Mouse (Mus musculus) CD4-positive, CD25-positive, alpha-beta regulatory T cell, adult 2 months (primary cell): ENCODE measurements around the gene Epm2aip1.
A peak's percentile ranks its signal among the peaks of the same experiment; 100 is the strongest.

Source experiments
- DNase-seq: peaks from one replicate; pipeline ENCODE4 v3.0.0-alpha.2; 2012; ENCODE audit warnings: low read depth, low spot score

Epm2aip1 gene

GRCm38 (mm10) chr9:111287956-111288355 is 16.2 kb downstream of the Epm2aip1 start:
- no peak for DNase-seq

DNA sequence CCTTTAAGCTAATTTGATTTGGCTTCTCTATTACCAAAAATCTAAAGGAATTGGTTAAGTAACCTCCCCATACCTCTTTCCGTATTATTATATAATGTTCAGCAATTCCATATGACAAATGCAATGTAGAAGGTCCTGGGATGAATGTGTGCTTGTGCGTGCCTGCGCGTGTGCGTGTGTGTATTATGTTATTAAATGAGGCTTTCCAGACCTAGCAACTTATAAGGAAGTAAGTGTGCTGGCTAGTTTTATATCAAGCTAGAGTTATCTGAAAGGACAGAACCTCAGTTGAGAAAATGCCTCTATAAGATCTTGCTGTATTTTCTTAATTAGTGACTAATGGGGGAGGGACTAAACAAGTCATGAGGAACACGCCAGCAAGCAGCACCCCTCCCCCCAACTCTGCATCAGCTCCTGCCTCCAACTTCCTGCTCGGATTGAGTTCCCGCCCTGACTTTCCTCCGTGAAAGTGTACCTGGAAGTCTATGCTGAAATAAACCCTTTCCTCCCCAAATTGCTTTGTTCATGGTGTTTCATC is 17.6 kb downstream of the Epm2aip1 start:
- DNase-seq = peak; percentile 48

DNA sequence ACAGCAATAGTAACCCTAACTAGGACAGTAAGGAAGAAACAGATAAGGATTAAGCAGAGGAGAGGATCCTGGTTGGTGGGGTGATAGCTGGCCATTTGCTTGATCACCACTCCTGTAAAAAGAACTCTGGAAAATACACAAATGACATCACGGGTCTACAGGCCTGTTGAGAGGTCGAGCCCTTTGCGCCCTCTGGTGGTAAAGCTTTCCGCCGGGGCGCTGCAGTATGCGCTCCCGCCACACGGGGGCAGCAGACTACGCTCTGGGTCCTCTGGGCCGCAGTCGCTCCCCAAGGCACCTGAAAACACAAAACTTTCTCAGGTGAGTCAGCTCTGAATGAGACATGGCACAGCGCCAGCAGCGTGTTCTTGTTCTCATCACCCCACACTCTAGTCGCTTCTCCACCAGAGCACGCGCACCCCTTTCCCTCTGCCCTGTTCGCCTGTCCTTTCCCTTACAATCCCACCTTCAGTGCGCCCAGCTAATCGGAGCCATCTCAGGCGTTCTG is 18.2 kb downstream of the Epm2aip1 start:
- DNase-seq = peak; percentile 92

- no peak for DNase-seq
Observed at GRCm38 (mm10) chr9:111290539-111291100, 18.9 kb downstream of the Epm2aip1 start.

DNA sequence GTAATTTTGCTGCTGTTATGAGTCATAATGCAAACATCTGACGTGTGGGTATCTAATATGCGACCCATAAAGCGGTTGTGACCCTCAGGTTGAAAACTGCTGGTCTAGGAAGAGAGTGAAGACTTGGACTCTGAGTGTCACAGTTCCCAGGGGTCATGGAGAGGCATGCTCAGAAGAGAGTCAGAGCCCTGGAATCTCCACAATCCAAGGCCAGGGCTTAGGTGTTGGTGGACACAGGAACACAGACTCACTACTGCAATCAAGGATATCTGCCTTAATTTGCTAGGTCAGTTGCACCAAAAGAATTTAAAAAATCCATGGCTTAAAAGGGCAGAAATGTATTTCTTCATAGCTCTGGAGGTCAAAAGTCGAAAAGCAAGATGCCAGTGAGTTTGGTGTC is 21.5 kb downstream of the Epm2aip1 start:
- DNase-seq = no peak

- no peak for DNase-seq
Observed at GRCm38 (mm10) chr9:111294911-111295310, 23.2 kb downstream of the Epm2aip1 start.

GRCm38 (mm10) chr9:111295323-111295722 is 23.6 kb downstream of the Epm2aip1 start:
- no peak for DNase-seq

DNA sequence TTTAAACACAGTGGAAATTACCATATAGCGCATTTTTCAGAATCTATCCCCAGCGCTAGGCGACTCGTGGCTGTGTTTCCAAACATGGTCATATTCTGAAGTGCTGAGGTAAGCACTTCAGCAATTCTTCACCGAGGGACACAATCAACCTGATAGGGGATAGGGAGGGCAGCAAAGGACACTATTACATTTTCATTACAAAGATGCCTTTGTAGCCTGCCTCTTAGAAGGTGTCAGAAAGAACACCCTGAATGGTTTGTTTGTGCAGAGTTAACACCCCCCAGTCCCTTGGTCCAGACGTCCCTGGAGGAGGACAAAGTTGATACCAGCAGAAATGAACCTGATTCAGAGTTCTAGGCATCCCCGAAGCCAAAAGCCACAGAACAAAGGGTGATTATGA is 24.7 kb downstream of the Epm2aip1 start:
- DNase-seq = no peak

- no peak for DNase-seq
Observed at GRCm38 (mm10) chr9:111298606-111299005, 26.9 kb downstream of the Epm2aip1 start.

DNA sequence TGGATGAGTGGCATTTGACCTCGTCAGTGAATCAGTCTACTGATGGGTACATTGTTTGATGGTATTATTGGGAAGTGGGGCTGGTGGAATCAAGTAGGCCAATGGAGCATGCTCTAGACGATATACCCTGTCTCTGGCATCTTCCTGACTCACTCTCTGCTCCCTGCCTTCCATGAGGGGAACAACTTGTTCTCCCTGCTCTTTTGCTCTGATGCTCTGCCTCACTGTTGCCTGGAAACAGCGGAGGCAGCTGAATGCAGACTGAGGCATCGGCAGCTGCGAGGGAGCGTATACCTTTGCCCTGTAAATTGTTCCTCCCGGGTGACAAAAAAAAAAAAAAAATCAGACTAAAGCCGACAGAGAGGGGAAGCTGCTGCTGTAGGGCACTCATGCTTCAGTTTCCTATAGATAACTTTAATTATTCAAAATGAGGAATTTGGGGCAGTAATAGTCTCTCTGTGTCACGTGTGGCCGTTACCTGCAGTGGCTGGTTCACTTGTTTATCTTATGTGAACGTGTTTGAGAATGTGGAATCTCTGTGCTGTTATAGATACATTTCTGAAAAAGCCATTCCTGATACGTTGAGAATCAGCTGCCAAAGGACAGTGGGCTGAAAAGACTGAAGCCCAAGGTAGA is 30.6 kb downstream of the Epm2aip1 start:
- no peak for DNase-seq

DNA sequence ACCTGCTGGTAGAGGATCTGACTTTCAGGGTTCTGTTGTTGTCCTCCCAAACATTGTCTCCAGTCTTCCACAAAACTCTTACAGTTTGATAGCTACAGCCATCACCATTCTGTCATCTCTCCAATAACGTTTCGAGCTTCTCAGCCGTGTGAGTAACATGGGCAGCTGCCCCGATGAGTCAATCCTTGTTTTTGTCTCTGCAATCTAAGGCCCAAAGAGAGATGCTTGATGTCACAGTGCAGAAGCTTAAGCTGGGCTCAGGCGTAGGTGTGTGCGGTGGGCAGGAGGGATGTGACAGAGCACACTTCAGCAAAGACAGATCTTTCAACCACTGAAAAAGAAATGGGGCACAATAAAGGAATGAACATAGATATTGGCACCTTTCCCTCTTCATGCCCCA is 32.3 kb downstream of the Epm2aip1 start:
- no peak for DNase-seq

DNA sequence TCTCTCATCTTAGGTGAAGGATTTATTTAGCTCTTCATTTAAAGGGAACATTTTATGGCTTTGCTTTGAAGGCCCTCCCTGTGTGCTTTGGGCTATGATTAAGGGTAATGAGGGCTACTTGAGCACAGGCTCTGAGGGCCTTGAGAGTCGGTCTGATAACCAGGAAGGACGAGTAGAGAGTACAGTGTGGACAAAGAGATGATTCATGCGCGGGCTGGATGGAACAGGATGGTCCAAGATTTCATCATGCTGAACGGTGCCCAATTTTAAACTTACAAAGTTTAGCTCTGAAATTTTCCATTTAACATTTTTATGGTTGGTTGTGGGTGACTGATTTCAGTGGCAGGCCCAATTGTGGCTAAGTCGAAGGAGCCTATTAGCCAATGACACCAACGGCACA is 34.4 kb downstream of the Epm2aip1 start:
- DNase-seq = no peak

GRCm38 (mm10) chr9:111311031-111311842 is 39.5 kb downstream of the Epm2aip1 start, which contains the start of gene Trank1:
Trank1 (plus strand) TSS chr9:111311739.
- peak; percentile 10 for DNase-seq

GRCm38 (mm10) chr9:111311843-111312441 is 40.2 kb downstream of the Epm2aip1 start:
- DNase-seq = no peak

GRCm38 (mm10) chr9:111312442-111313141 is 40.9 kb downstream of the Epm2aip1 start:
- no peak for DNase-seq

- DNase-seq = no peak
Observed at GRCm38 (mm10) chr9:111313299-111313698, 41.6 kb downstream of the Epm2aip1 start.

GRCm38 (mm10) chr9:111313793-111314192 is 42.1 kb downstream of the Epm2aip1 start:
- DNase-seq = no peak

DNA sequence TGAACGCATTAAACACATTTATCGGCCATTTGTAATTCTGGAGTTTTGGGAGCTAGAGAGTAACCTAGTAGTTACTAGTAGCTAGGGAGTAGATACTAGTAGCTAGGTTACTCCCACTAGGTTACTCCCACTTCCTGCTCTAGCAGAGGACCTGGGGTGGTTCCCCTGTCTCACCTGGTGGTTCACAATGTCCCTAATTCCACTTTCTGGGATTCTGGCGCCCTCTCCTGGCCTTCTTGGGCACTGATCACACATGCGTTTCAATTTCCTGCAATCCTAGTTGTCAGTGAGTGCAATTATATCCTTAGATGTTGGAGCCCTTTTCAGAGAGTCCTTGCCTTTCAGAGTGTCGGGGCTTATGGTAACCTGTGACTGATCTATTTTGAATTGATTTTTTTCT is 42.5 kb downstream of the Epm2aip1 start:
- peak; percentile 59 for DNase-seq

DNA sequence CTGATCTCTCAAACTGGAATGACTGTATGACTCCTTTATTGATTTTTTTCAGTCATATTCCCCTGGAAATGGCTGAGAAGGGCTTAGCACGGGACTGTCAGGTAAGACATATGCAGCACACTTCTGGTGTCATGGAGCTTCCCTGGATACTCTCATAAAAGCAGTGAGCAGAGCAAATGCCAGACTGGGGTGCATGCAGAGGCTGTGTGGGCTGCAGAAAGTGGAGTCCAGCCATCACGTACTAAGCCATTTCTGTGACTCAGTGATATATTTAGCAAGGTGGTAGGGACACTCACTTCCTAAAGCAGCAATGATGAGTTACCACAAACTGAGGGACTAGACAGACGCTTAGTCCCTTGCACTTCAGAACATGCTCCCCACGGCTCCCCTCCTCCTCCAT is 49.2 kb downstream of the Epm2aip1 start:
- DNase-seq = no peak

GRCm38 (mm10) chr9:111324881-111325280 is 53.2 kb downstream of the Epm2aip1 start:
- DNase-seq = no peak
